Mouse (Mus musculus): ENCODE results near the gene Perm1.

- TF ChIP-seq ZMIZ1 (IDR thresholded peaks at IDR 0.05; ENCODE audit: low read depth, low read length), result no peak
- no peak for TF ChIP-seq MYC (IDR thresholded peaks at IDR 0.05; ENCODE audit: low read depth, low read length)
Observed at GRCm38 (mm10) chr4:156236651-156237447, 21.2 kb downstream of the Perm1 start.

All from MEL (cell line).